Mouse (Mus musculus) ES-E14 (cell line): ENCODE data around the gene Kcnab1.

ENCODE experiments used
- CHD2 ChIP-seq: IDR thresholded peaks from 2 replicates; pipeline ENCODE4 v1.6.1; 2014; ENCODE audit warnings: mild to moderate bottlenecking, low read depth, low read length, inconsistent platforms
- HCFC1 ChIP-seq: IDR thresholded peaks from 2 replicates; pipeline ENCODE4 v1.6.1; 2012; ENCODE audit warnings: low read length, inconsistent platforms, borderline replicate concordance; ENCODE audit not compliant: insufficient read depth
- MAFK ChIP-seq: IDR thresholded peaks from 2 replicates; pipeline ENCODE4 v1.6.1; 2014; ENCODE audit warnings: mild to moderate bottlenecking, low read depth, low read length, inconsistent platforms; ENCODE audit not compliant: insufficient read depth
- ZC3H11A ChIP-seq: IDR thresholded peaks from 2 replicates; pipeline ENCODE4 v1.6.1; 2012; ENCODE audit warnings: low read depth, mild to moderate bottlenecking, inconsistent platforms, low read length, borderline replicate concordance
- ZNF384 ChIP-seq: IDR thresholded peaks from 2 replicates; pipeline ENCODE4 v1.6.1; 2012; ENCODE audit warnings: low read depth, low read length, inconsistent platforms

GRCm38 (mm10) chr3:65138739-65139138 is 29.6 kb downstream of the Kcnab1 start:
- TF ChIP-seq HCFC1 (no peak), MAFK (no peak), ZNF384 (no peak), CHD2 (no peak), ZC3H11A (no peak)
